Mouse (Mus musculus) retina, postnatal 1 day (tissue): ENCODE measurements at regions not wholly inside any gene's neighbourhood (a gene's known extent, or its start where the extent isn't known, plus 50 kb on each side); places are given as distances from the start of the nearest gene placed in this dataset.

Experiments used
- DNase-seq: peaks from one replicate; pipeline ENCODE4 v3.0.0-alpha.2; 2012

DNA sequence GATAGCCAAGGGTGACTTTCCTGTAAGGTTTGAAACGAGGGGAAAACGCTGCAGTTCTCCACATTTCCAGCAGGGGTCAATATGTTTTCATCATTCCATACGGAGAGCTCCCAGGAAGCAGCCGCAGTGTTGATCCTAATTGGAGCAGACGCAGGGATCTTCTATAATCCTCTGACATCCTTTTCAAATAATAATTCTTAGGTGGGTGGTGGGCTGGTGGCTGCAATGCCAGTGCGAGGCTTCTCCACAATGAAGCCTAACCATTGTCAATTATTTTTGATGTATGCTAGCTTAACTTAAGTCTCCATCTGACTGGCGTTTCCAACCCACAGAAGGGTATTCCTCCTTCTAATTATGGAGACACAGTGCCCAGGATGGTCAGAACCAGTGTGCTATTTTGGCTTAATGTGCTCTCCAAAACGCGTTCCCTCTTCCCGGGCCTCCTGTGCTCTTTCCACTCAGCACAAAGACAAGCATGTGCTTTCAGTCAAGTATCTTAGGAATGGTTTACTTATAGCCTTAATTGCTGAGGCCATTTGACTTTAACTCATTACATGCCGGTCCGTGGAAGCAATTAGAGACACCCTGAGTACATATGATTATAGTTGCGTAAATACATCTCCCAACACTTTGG, 331.6 kb upstream of the Tet2 start:
- peak; percentile 95 for DNase-seq

DNA sequence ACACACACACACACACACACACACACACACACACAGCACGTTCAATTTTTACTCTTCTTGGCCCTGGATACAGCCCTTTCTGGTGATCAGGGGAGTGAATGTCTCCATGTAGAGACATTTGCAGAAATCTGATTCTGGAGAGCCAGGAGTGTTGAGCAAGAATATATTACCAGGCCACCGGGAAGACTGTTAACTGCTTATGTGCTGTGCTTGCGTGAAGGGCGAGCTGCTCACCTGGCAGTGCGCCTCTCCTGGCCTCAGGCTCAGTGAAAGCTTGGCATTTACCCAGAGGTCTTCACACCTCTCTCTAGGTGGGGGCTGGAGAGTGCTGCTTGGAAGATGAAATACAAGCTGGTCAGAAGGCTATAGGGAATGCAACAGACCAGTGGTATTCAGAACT, 332.4 kb upstream of the Tet2 start:
- DNase-seq, result peak; percentile 48

DNA sequence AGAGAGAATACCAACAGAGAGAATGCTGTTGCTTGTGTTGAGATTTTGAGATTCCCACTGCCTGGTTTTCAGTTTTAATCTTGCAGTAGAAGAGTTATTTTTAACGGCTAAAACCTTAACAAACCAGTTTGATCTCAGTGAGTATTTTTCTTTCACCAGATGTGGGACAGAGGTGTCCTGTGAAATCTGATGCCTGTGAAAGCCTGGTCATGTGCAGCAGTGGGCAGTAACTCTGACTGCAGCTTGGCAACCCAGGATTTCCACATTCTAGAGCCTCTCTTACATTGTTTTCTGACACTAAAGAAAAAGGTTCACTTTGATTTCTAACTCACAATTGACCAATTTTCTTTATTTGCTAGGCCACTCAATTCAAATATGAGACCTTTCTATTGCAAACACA, 335.7 kb upstream of the Tet2 start:
- no peak for DNase-seq

DNA sequence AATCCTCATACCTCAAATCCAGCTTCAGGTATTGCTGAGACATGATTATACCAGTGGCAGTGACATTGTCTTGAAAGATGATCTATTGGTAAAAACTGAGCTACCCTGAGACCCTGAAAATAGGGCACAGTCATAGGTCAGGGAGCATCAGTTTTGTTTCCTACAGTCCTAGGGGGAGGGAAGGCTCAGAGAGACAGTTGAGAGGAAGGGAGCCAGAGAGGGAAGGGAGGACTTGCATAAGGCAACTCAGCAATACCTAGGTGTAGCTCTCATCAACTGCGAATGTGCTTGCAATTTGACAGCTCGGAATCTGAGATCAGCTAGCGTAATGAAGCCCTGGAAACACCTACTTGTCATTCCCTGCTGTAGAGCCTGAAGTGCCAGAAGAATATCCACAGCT, 334.4 kb upstream of the Cxxc4 start:
- DNase-seq, result no peak

DNA sequence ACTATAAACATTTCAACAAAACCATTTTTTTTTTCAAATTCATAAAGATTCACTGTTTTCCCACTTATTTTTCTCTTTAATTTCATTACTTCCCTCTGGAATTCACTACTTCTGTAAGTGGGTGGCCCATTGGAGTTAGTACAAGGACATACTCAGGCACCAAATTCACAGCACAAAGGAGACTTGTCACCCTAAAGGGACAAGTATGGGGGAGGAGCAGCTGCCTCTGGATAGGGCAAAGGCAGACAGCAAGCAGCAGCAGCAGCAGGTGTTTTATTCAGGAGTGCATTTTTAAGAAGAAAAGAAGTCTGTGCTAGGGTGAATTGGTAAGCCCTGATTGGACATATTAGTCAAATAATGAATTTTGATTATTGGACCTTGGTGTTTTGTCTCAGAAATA, 314.1 kb upstream of the Cxxc4 start:
- peak; percentile 14 for DNase-seq

DNA sequence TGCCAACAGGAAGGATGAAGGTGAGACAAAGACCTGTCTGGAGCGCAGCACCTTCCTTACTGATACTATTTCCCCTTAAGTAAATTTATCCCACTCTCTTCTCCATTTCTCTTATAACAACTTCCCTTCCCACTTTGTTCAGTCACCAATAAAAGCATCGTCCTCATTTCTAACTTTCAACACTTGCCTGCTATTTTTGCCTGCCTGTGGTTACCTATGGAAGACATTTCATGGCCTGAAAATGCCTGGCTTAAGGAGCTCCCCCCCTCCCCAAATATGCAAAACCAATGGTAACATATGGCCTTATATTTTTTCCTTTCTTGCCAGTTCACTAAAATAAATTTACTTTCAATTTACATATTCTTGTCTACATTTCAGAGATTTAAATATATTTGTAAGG, 271.0 kb upstream of the Cxxc4 start:
- no peak for DNase-seq

DNA sequence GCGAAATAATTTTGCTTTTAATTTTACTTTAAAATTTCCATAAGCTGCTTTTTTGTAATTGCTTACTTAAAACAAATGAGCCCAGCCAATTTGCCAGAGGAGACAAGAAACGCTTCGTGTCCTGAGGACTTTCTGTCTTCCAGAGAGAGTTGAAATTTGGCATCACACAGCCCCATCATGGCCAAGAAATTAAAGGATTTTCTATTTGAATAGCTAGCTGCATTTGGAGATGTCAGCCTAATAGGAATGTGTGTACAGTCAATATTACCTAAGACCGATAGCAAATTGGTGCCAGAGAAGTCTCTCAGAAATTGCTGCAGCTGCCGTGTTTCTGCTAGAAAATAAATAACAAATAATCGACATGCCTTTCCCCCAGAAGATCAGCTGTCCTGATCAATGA, 268.1 kb upstream of the Cxxc4 start:
- DNase-seq, result no peak

DNA sequence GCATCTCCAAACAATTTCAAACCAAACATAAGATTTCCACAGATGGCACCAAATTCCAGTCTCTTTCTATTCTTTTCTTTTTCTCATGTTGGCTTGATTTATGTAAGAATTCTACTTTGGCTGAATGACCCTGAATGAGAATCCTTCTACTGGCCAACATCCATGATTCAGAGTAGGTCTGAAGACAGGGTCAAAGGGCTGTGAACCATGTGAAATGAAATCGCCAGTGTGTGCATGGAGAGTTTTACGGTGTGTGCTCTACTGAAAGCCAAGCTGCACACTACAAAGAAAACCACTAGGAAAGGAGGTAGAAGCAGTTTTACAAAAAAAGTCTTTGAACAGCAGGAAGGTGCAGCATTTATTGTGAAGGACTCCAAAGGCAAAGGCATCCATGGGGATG, 263.5 kb upstream of the Cxxc4 start:
- no peak for DNase-seq

DNA sequence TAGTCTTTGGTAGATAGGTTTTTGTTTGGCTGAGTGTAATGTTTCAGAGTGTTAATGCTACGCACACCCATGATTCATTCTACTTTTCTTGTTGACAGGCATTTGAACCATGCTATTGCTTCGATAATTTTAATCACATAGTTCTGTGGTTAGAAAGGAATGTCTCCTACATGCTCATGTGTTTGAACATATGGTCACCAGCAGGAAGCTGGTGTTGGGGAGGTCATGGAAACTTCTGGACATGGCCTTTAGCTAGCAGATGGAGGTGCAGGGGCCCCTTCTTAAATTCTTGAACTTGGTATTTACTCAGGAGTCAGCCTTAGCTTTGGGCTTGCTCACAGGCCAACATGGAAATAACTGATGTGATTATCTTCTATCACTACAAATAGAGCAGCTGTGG, 248.6 kb upstream of the Cxxc4 start:
- no peak for DNase-seq

DNA sequence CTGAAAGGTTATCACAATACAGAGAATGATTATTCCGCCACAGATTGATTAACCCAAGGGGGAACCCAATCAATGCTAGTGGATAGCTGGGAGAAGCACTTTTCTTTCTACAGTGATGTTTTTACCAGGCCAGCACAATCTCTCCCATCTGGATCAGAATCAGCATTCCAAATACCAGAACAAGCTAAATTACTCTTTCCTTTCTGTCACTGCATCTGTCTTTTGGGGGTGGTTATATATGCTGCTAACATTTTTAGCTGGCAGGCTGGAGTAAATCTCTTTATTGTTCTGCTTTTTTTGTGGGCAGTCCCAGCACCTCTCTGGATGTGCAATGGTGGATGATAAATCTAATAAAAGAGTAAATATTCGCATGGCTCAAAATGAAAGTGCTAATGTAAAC, 242.3 kb upstream of the Cxxc4 start:
- DNase-seq, result no peak

DNA sequence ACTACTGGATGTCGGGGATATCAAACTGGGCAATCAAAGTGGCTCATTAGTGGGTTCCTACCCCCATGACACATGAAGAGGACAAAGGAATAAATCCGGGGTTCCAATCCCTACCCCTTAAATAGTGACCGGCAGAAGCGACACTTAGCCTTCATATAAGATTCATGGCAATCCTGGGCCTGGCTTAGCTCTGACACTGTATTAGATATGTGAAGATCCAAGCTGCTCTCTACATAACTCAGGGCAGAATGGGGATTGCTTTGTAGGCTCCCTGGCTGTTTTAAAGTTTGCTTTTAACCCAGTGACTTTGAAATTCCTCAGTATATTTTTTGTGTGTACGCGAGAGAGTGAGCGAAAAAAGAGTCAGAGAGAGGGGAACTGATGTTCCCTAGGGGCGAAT, 236.3 kb upstream of the Cxxc4 start:
- DNase-seq, result no peak

DNA sequence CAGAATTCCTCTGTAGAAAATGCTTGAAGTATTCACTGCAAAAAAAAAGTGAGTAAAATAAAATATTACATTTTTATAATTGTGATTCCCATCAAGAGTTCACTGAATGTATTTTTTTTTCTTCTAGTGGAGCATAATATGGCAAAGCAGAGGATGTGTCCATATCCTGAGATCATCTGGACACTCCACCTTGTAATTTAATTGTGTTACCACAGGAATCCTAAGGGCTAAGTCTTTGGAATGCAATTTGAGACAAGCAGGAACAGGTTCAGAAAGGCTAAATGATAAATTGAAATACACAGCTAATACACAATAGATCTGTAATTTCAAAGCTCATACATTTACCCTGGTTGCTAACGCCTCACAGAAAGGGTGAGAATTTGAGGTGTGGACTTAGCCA, 235.7 kb upstream of the Cxxc4 start:
- DNase-seq, result no peak

DNA sequence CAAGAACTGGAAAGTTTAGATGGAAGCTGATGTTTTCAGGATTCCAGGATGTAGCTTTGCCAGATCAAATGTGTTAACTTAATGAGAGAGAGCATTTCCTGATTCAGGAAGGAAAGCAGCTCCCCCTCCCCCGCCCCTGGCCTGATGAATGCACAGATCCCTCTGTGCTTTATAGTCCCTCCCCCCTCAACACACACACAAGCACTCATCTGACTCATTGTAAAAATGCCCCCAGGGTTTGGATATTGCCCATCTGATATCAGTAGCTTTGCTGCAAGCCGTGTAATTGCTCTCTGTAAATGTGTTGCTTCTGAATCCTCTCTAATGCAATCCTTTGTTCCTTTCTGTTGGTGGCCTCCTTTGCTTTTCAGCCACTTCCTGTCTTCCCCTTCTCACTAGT, 221.5 kb upstream of the Cxxc4 start:
- DNase-seq, result peak; percentile 63

DNA sequence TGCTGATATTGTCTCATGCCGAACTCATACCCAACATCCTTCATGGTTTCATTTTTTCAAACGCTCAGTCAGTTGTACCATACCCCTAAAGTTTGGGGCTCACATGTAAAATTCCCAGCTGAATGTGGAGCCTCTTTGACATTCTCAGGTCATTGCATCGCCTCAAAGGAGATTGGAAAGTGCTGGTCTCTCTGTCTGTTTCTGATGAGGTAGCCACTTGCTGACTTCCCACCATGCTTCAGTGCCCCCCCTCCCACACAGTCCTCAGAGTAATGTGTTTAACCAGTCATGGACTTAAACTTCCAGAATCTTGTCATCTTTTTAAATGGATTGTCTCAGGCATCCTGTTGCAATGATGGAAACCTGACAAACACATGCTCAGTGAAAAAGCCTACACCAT, 220.9 kb upstream of the Cxxc4 start:
- peak; percentile 10 for DNase-seq

DNA sequence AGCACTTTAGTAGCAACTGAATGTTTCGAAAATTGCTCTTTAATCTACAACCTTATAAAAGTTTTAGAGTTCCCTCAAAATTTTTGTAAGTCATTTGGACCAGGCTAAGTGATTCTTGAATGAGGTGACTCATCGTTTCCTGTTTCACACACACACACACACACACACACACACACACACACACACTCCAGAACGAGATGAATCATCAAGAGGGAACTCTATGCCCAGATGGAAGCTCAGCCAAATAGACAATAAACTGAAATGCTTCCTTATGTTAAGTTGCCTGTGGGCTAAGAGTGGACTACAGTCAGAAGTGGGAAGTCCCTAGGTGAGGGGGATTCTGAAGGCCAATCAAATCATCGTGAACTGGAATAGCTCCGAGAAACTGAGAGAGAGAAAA, 202.4 kb upstream of the Cxxc4 start:
- no peak for DNase-seq

DNA sequence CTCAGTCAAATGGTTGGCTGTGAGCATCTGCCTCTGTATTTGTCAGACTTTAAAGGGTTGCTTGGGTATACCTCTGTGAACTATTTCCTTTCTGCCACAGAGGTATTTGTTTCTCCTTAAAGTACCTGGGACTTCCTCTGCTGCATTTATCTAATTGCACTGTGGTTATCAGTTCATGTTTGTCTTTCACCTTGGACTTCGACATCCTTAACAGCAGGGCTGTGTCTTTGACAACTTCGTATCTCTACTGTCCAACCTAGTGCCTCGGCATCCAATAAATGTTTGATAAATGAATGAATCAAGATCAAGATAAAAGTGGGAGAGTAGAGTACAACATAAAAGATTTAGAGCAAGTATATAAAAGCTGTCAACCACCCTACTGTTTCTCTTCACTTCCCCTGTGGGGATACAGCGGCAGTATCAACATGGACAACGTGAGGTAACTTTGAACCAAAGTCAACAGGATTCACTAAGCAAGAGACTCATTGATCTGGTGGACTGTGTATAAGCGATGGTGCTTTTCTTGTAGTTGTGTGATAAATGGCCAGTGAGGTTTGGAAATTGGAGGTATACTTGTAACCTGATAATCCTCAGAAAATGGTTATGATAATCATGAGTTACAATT, 199.9 kb upstream of the Cxxc4 start:
- no peak for DNase-seq

DNA sequence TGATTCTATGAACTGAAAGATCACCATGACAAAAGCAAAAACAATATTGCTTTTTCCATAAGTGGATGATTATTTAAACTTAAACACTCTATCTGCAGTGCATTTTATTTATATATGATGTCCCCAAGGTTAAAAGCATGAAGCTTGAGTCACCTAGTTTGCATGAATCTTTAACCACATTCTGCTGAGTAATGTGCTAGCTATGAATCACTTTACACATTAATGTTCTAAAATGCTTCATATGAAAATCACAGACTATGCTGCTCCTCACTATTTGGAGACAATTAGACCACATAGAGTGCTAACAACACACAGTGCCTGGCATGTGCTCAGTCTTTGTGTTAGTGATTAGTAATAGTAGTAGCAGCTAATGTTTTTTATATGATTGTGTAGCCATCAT, 185.6 kb upstream of the Cxxc4 start:
- no peak for DNase-seq

DNA sequence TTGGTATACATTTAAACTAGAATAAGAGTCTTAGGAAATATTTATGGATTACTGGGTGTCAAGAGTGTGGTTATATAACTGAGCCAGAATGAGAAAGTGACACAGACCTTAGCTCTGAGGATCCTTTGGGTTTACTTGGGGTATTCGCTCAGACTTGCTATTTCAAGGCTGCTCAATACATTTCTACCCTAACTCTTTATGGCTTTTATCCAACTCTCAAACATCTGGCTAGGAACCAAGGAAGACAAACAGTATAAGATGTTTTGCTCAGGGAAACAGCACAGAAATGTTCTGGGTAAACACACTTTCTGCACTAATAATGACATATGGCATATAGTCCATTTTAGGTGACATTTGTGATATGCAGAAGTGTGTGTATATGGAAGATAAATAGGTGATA, 153.8 kb upstream of the Cxxc4 start:
- no peak for DNase-seq

DNA sequence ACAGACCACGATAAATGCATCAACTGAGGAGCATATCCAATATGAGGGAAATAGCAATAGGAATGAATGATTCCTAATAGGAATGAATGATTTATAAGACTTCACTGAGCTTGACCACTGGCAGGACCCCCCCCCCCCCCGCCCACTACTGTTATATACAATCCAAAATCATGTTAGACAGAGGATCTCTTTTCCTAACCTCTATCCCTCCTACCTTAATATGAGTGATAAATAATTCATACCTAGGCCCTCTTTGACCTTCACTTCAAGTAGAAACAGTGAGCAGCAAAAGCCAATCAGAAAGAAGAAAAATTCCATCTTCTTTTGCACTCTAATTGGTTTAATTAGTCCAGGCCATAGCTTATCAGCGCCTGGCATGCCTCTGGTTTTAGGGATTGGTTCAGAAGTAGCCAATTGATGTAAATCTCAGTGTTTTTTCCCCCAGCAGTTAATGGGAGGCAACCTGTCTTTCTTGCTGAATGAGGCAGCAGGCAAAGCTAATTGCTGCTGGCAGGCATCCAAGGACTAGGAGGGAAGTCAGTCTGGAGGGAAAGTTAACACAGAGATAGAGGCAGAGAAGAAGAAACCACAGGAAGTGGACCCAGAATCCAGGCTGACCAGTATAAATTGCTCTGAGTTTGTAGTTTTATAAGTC, 136.7 kb upstream of the Cxxc4 start:
- peak; percentile 84 for DNase-seq

DNA sequence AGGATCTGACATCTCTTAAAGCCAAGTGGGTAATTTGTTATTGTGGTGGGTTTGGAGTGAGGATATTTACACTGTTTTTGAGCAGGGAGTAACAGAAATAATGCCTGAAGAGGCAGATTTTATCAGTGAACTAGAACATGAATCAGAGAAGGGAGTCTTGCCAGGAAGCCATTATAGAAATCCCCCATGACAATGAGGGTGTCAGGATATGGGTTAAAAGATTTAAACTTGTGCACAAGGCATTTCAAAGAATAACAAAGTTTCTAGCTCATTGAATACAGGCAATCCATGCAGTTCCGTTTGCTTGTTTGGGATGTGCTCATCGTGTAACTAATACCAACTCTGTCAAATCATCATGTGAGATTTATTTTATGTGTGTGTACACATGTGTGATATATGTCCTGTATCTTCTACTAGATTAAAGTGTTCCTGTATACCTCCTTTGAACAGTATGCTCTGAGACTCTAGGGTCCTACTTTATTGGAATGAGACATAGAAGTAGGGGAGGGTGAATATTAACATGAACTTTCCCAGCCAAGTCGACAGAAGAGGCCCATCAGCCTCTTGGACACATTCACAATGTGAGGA, 134.0 kb upstream of the Cxxc4 start:
- DNase-seq, result no peak

DNA sequence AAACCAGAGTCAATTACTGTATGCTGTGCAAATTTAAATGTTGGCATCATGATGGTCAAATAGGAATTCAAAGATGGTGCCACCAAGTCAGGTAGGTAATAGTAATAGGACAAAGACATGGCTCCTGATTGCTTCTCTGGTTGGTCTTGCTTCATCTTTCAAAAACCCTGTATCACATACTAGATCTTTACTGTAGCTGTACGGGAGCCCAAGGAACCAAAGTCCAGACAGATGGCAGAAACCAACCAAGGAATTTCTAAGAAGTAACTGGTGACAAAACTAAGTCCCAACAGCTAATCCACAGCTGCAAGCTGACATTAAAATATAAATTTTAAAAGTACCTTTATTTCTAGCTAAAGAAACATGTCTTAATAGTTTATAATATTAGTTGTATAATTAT, 131.7 kb upstream of the Cxxc4 start:
- DNase-seq, result no peak

DNA sequence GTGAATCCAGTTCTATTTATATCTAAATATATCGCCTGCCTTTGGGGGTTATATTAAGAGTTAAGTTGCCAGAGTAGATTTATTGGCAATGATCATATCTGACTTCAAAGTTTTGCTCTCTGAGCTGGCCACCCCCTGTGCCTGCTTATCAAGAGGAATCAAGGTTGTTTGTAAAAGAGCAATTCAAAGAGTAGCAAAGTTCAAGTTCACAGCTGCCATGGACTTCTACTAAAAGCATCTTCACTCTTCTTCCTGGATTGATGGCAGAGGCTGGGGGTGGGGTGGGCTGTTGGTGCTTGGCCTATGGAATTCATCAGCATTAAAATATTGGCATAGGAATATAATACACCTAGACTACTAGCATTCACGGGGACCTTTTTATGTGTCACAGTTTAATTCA, 131.2 kb upstream of the Cxxc4 start:
- no peak for DNase-seq

DNA sequence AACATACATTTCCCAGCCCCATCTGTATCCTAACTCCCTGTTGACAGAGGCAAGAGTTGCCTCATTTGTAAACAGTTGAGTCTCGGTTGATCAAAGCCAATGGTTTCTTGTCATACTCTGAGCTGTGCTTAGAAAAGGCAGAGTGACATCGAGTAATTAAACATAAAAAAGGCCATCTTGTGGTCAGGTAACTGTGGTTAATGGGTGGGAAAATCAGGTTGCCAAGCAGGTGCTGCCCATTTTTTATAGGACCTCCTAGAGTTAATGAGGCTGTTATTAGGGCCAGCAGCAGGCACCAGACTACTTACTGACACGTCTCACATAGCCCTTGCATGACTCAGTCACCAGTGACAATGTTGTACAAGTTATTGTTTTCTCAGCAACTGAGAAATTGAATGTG, 130.7 kb upstream of the Cxxc4 start:
- DNase-seq, result no peak

DNA sequence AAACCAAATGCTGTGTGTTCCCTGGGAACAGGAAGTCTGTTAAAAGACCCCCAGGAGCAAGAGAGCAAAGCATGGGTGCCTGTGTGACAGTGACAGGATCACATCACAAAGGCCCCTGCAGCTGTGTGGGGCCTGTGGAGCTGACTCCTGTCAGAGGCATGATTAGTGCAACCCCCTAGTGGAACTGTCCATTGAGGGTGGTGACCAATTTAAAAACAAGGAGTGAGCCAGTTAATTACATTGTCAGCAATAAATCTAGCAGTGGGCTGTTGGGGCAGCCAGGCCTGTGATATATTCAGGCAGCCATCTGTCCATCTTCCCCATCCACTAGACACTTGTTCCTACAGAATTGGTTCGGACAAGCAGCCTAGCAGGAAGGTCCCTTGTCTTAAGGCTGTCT, 121.8 kb upstream of the Cxxc4 start:
- peak; percentile 55 for DNase-seq

DNA sequence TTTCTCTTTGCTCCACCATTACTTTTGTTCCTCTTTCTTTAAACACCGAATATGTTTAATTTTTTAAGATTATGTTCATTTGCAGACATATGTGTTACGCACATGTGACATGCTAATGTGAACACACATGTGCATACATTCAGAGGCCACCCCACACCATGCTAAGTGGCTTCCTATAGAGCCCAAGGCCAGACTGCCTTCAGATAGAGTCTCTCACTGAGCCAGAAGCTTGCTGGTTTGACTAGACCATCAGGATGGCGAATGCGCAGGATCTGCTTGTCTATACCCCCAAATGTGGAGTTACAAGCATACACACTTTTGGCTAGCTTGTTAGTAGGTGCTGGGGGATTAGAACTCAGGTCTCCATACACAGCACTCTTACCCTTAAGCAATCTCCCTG, 121.3 kb upstream of the Cxxc4 start:
- no peak for DNase-seq
